Mouse (Mus musculus): Measurements from ENCODE around the gene Gm14325. TPM values are rescaled to one million over a fixed set of nuclear protein-coding genes. Genes with fewer than 3 reads are reported as not detected.

The Gm14325 gene
- 48.6 and 55.8 TPM in 2 replicates for polyA plus RNA-seq (2015; fragmentation: Nextera tagmentation; extraction: Ambion mirVana)

DNA sequence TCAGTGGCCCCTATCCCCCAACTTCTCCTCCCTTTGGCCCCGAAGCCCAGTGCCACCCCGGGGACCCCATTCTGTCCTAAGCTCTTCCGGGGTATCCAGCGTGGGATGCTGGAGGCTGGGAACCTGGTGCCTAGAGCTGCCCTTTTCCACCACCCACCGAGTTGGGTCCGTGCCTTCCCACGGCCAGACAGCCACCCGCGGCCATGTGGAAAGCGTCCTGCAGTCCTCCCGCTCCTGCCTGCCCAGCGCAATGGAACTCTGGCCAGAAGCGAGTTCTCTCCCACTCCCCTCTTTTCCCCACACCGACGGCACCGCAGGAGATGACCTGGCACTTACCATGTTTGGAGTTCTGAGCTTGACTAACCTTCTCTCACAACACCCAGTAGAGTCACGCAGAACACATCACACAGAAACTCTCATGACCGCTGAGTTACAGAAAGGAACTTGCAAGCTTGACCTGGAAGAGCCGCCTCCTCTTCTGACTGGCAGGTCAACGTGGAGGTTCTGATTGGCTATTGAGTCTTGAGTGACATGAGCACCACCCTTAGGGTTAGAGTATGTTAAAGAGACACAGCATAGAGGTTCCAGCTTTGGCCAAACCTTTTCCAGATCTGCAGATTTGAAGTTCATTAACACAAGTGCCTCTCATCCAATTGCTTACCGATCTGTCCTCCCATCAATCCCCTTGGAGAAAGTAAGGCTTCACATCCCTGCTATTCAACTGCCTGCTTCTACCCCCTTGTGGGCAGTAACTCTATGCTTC, at the start of gene Gm14325:
Gene Gm14325 (minus strand): TSS at position 436 of the 763 bp plus-strand sequence.

Other genes starting within 250 kb of the Gm14325 start
- gene Gm14322, start 81.0 kb downstream of the Gm14325 start, polyA plus RNA-seq (2015; fragmentation: Nextera tagmentation; extraction: Ambion mirVana) = 4.0 and 5.5 TPM in 2 replicates
- gene Gm14327, start 56.8 kb upstream of the Gm14325 start, polyA plus RNA-seq (2015; fragmentation: Nextera tagmentation; extraction: Ambion mirVana) = 2.6 and 3.2 TPM in 2 replicates
- gene Zfp972, start 85.3 kb upstream of the Gm14325 start, polyA plus RNA-seq (2015; fragmentation: Nextera tagmentation; extraction: Ambion mirVana) = not detected in 2 replicates
- 23.8 and 25.1 TPM in 2 replicates for gene Gm14326, start 117.0 kb upstream of the Gm14325 start, polyA plus RNA-seq (2015; fragmentation: Nextera tagmentation; extraction: Ambion mirVana)
- gene Zfp971, start 182.9 kb upstream of the Gm14325 start, polyA plus RNA-seq (2015; fragmentation: Nextera tagmentation; extraction: Ambion mirVana) = 14.7 and 16.6 TPM in 2 replicates
- 19.6 and 20.8 TPM in 2 replicates for gene Zfp931, start 238.1 kb upstream of the Gm14325 start, polyA plus RNA-seq (2015; fragmentation: Nextera tagmentation; extraction: Ambion mirVana)